7 mouse cellular contexts compared by ENCODE assay signal in genomic region chr1:134556671-134557218, GRCm38 (mm10). TPM values are rescaled to one million over a fixed set of nuclear protein-coding genes. Genes with fewer than 3 reads are reported as not detected.
A peak's percentile ranks its signal among the peaks of the same experiment; 100 is the strongest.
DNase-seq lines count a peak whose midpoint lies in the region; ATAC-seq and TF ChIP-seq lines count a peak whose summit lies in the region.

No protein-coding gene starts in this region.

- H3K27ac ChIP-seq in embryonic facial prominence, embryonic 12.5 days, result peak overlapping the region; percentile 93
- peak overlapping the region; percentile 85 for H3K27ac ChIP-seq in heart, adult 2 months
- H3K27ac ChIP-seq in limb, embryonic 13.5 days, result peak overlapping the region; percentile 94
- peak overlapping the region; percentile 96 for H3K27ac ChIP-seq in midbrain, embryonic 16.5 days (ENCODE audit: low read length)

- H3K4me3 ChIP-seq in embryonic facial prominence, embryonic 12.5 days, result peak overlapping the region; percentile 62
- H3K4me3 ChIP-seq in heart, adult 2 months, result peak overlapping the region; percentile 94
- peak overlapping the region; percentile 65 for H3K4me3 ChIP-seq in limb, embryonic 13.5 days
- peak overlapping the region; percentile 74 for H3K4me3 ChIP-seq in midbrain, embryonic 16.5 days (ENCODE audit: low read depth, low read length)

- WGBS in embryonic facial prominence, embryonic 12.5 days, result under 1% methylated on average over 35 of the region's 35 CpGs
- under 1% methylated on average over 35 of the region's 35 CpGs for WGBS in heart, adult 2 months
- WGBS in limb, embryonic 13.5 days, result under 1% methylated on average over 35 of the region's 35 CpGs
- under 1% methylated on average over 35 of the region's 35 CpGs for WGBS in midbrain, embryonic 16.5 days

- H3K79me2 ChIP-seq in heart, adult 2 months (replicated peaks; ENCODE audit: control insufficient read depth, insufficient read depth, low read length), result peaks cover 9% of the 10 kb centered on the region

- no peaks in the 10 kb centered on the region for H3K9me3 ChIP-seq in embryonic facial prominence, embryonic 12.5 days
- H3K9me3 ChIP-seq in limb, embryonic 13.5 days, result no peaks in the 10 kb centered on the region
- H3K9me3 ChIP-seq in midbrain, embryonic 16.5 days (replicated peaks; ENCODE audit: control insufficient read depth, low read length, poor library complexity, severe bottlenecking), result no peaks in the 10 kb centered on the region

- H3K4me1 ChIP-seq in embryonic facial prominence, embryonic 12.5 days, result peaks cover 10% of the 10 kb centered on the region
- H3K4me1 ChIP-seq in heart, adult 2 months (ENCODE audit: control insufficient read depth, insufficient read depth, low read length), result peaks cover 3% of the 10 kb centered on the region
- peaks cover 20% of the 10 kb centered on the region for H3K4me1 ChIP-seq in limb, embryonic 13.5 days
- peaks cover 9% of the 10 kb centered on the region for H3K4me1 ChIP-seq in midbrain, embryonic 16.5 days (ENCODE audit: control insufficient read depth, insufficient read depth, low read length)

- H3K9ac ChIP-seq in embryonic facial prominence, embryonic 12.5 days, result peak overlapping the region; percentile 77
- H3K9ac ChIP-seq in heart, adult 2 months (ENCODE audit: low read depth, low read length), result peak overlapping the region; percentile 78
- peak overlapping the region; percentile 82 for H3K9ac ChIP-seq in limb, embryonic 13.5 days
- peak overlapping the region; percentile 90 for H3K9ac ChIP-seq in midbrain, embryonic 16.5 days (ENCODE audit: low read depth, low read length)

- H3K36me3 ChIP-seq in embryonic facial prominence, embryonic 12.5 days, result no peaks in the 10 kb centered on the region
- H3K36me3 ChIP-seq in heart, adult 2 months (ENCODE audit: control insufficient read depth, insufficient read depth, low read length), result 0 out of 2 replicates have a peak, but pooled peaks cover 1% of the 10 kb centered on the region
- no peaks in the 10 kb centered on the region for H3K36me3 ChIP-seq in limb, embryonic 13.5 days
- H3K36me3 ChIP-seq in midbrain, embryonic 16.5 days (ENCODE audit: control insufficient read depth, insufficient read depth, low read length), result no peaks in the 10 kb centered on the region

- no peak for TF ChIP-seq EP300 in heart, adult 2 months (IDR thresholded peaks at IDR 0.05; ENCODE audit: insufficient read depth, low read depth, low read length)

- TF ChIP-seq POLR2A in heart, adult 2 months (IDR thresholded peaks at IDR 0.05; ENCODE audit: insufficient read depth, low read depth, low read length), result peak; percentile 68; the same call in 1 of the 2 replicates

- peak; percentile 96 for ATAC-seq in embryonic facial prominence, embryonic 12.5 days (ENCODE audit: insufficient number of reproducible peaks, insufficient read depth, low FRiP score, low TSS enrichment)
- ATAC-seq in limb, embryonic 13.5 days (ENCODE audit: low FRiP score, low read depth), result peak; percentile 95
- ATAC-seq in midbrain, embryonic 16.5 days, result peak; percentile 96

- no peak for TF ChIP-seq CTCF in heart, adult 2 months (IDR thresholded peaks at IDR 0.05)

- DNase-seq in adrenal gland, postnatal 25 days, result peak; percentile 96
- peak; percentile 94 to 98 for DNase-seq in heart, adult 2 months
- DNase-seq in kidney, adult 8-10 months, result peak; percentile 96
- DNase-seq in spleen, postnatal 10 days (ENCODE audit: low spot score in 2 of 2), result peak; percentile 86 to 92

- no peaks in the 10 kb centered on the region for H3K27me3 ChIP-seq in embryonic facial prominence, embryonic 12.5 days
- no peaks in the 10 kb centered on the region for H3K27me3 ChIP-seq in heart, adult 2 months (ENCODE audit: control insufficient read depth, insufficient read depth, low read length)
- no peaks in the 10 kb centered on the region for H3K27me3 ChIP-seq in limb, embryonic 13.5 days
- no peaks in the 10 kb centered on the region for H3K27me3 ChIP-seq in midbrain, embryonic 16.5 days (ENCODE audit: control insufficient read depth, insufficient read depth, low read depth, low read length)

- intact Hi-C loops in heart, adult 2 months (cut with DNase I), result loop anchor here (2.0 kb wide), 1 partner anchor 62 kb away; the partner anchor contains the start of gene Rabif

- H3K4me2 ChIP-seq in embryonic facial prominence, embryonic 12.5 days (replicated peaks), result peak overlapping the region; percentile 88
- H3K4me2 ChIP-seq in limb, embryonic 13.5 days (replicated peaks), result peak overlapping the region; percentile 84
- peak overlapping the region; percentile 76 for H3K4me2 ChIP-seq in midbrain, embryonic 16.5 days (ENCODE audit: low read length)

RNA-seq across cellular contexts. Expression of gene Kdm5b, which starts 3.2 kb away (rescaled TPM):
- total RNA-seq in adrenal gland, postnatal 25 days (2021), result 45.5 and 55.4 TPM in 2 replicates
- 99.5 and 100 TPM in 2 replicates for polyA plus RNA-seq in embryonic facial prominence, embryonic 12.5 days (2016; fragmentation: Nextera tagmentation; extraction: Ambion mirVana)
- total RNA-seq in heart, adult 2 months (2021), result 10 to 100 TPM; 11.6 to 13.2 TPM
- 3.3 and 7.0 TPM in 2 replicates for polyA plus RNA-seq in heart, adult 2 months (2012; rRNA removed)
- polyA plus RNA-seq in limb, embryonic 13.5 days (2015; fragmentation: Nextera tagmentation; extraction: Ambion mirVana), result 96.1 and 98.8 TPM in 2 replicates
- 66.5 and 78.9 TPM in 2 replicates for polyA plus RNA-seq in midbrain, embryonic 16.5 days (2015; fragmentation: Nextera tagmentation; extraction: Ambion mirVana)

RNA-seq across cellular contexts. Expression of gene Mgat4e, which starts 7.3 kb away (rescaled TPM):
- total RNA-seq in adrenal gland, postnatal 25 days (2021), result not detected in 2 replicates
- polyA plus RNA-seq in embryonic facial prominence, embryonic 12.5 days (2016; fragmentation: Nextera tagmentation; extraction: Ambion mirVana), result 0.12 TPM in 1 of 2 replicates, not detected in the other
- total RNA-seq in heart, adult 2 months (2021), result not detected
- polyA plus RNA-seq in heart, adult 2 months (2012; rRNA removed), result 0.20 TPM in 1 of 2 replicates, not detected in the other
- polyA plus RNA-seq in limb, embryonic 13.5 days (2015; fragmentation: Nextera tagmentation; extraction: Ambion mirVana), result 0.14 TPM in 1 of 2 replicates, not detected in the other
- polyA plus RNA-seq in midbrain, embryonic 16.5 days (2015; fragmentation: Nextera tagmentation; extraction: Ambion mirVana), result not detected in 2 replicates

Comparison
In these comparisons a context has a peak if more than half of its experiments do, and no peak if none do; other contexts are left out.
1. Peak in every context shown above with its lines: DNase-seq, ATAC-seq, H3K4me3 ChIP-seq and H3K27ac ChIP-seq.